Mouse (Mus musculus): ENCODE data around the gene Lhx2. TPM values are rescaled to one million over a fixed set of nuclear protein-coding genes. Genes with fewer than 3 reads are reported as not detected.

Lhx2 gene
- polyA plus RNA-seq, 1 experiment, result 0.32 TPM

DNA sequence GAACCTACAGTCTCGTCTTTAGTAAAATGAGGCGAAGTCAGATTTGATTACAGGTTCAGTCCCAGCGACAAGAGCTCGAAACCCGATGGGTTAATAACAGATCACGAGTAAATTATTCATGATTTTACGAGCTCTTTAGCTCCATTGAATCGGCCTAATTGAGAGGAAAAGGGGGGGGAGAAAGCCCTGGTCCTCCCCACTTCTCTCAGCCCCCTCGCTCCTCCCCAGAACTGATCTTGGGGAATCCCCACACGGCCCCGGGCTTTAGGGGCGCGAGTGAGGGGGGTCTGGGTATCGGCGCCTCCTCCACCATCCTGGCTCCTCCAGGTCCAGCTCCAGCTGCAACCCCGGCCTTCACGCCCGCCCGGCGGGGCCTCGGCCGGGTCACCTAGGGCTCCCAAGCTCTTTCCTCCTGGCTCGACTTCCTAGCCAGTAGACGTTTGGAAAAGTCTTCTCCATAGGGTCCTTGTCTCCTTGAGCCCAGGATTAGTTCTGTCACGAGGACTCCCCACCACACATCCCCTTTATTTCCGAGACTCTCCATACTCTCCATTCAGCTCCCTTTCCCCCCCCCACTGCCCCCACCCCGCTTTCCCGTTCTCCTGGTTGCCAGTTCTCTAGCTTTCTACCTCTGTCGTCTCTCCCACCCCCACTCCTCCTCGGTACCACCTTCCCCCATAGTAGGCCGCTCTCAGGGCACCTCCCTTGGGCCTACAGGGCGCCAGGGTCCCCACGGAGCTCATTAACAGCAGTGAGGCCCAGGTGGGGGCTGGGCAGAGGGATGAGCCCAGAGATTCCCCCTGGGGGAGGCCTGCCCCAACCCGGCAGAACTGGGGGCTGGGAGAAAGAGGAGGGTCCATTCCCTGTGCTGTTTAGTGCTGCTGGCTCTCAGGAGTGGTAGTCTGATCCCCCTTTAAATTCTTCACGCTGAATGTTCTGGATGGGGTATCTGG is 18.5 kb downstream of the Lhx2 start:
- Histone ChIP-seq H3K27ac (ENCODE audit: insufficient read depth, low read depth, low read length) (no peak overlapping the region), H3K4me1 (ENCODE audit: control insufficient read depth, insufficient read depth, low read length) (no peaks in the 10 kb centered on the region), H3K4me3 (ENCODE audit: insufficient read depth, low read length) (peak overlapping the region; percentile 40)
- TF ChIP-seq CTCF (IDR thresholded peaks at IDR 0.05; ENCODE audit: low read depth, low read length), result no peak
- no peak for TF ChIP-seq POLR2A (IDR thresholded peaks at IDR 0.05; ENCODE audit: borderline replicate concordance, low read depth, low read length)

GRCm38 (mm10) chr2:38358611-38359010 is 19.5 kb downstream of the Lhx2 start:
- Histone ChIP-seq H3K27ac (ENCODE audit: insufficient read depth, low read depth, low read length) (no peak overlapping the region), H3K4me3 (ENCODE audit: insufficient read depth, low read length) (no peak overlapping the region), H3K4me1 (ENCODE audit: control insufficient read depth, insufficient read depth, low read length) (no peaks in the 10 kb centered on the region)
- TF ChIP-seq CTCF (IDR thresholded peaks at IDR 0.05; ENCODE audit: low read depth, low read length) (no peak), POLR2A (IDR thresholded peaks at IDR 0.05; ENCODE audit: borderline replicate concordance, low read depth, low read length) (no peak)

GRCm38 (mm10) chr2:38359186-38359585 is 20.1 kb downstream of the Lhx2 start:
- Histone ChIP-seq H3K4me1 (ENCODE audit: control insufficient read depth, insufficient read depth, low read length) (no peaks in the 10 kb centered on the region), H3K4me3 (ENCODE audit: insufficient read depth, low read length) (no peak overlapping the region), H3K27ac (ENCODE audit: insufficient read depth, low read depth, low read length) (no peak overlapping the region)
- no peak for TF ChIP-seq POLR2A (IDR thresholded peaks at IDR 0.05; ENCODE audit: borderline replicate concordance, low read depth, low read length)
- no peak for TF ChIP-seq CTCF (IDR thresholded peaks at IDR 0.05; ENCODE audit: low read depth, low read length)

- TF ChIP-seq CTCF (IDR thresholded peaks at IDR 0.05; ENCODE audit: low read depth, low read length) (no peak), POLR2A (IDR thresholded peaks at IDR 0.05; ENCODE audit: borderline replicate concordance, low read depth, low read length) (no peak)
Measured at GRCm38 (mm10) chr2:38359811-38360210, 20.7 kb downstream of the Lhx2 start.

DNA sequence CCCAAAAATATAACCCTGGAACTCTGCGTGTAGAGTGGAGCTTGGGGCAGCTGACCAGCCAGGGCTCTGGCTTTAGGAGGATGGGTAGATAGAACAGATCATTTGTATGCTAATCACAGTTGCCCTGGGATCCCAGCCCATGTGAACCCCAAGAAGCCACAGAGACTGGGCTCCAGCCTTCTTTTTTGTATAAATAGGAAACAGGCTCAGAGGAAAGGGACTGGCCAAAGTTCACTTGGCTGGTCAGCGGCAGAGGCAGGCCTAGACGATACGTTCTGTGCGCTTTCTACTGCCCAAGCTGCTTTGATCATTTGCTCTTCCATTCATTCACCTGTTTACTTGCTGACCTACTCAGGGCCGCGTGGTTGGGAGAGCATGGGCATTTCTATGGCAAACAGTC is 27.1 kb downstream of the Lhx2 start:
- TF ChIP-seq POLR2A (IDR thresholded peaks at IDR 0.05; ENCODE audit: borderline replicate concordance, low read depth, low read length) (no peak), CTCF (IDR thresholded peaks at IDR 0.05; ENCODE audit: low read depth, low read length) (no peak)
- Histone ChIP-seq H3K4me1 (ENCODE audit: control insufficient read depth, insufficient read depth, low read length) (no peaks in the 10 kb centered on the region), H3K27ac (ENCODE audit: insufficient read depth, low read depth, low read length) (no peak overlapping the region), H3K4me3 (ENCODE audit: insufficient read depth, low read length) (no peak overlapping the region)

More at GRCm38 (mm10) chr2:38359811-38360210, 20.7 kb downstream of the Lhx2 start:
- Histone ChIP-seq H3K27ac (ENCODE audit: insufficient read depth, low read depth, low read length) (no peak overlapping the region), H3K4me3 (ENCODE audit: insufficient read depth, low read length) (no peak overlapping the region), H3K4me1 (ENCODE audit: control insufficient read depth, insufficient read depth, low read length) (no peaks in the 10 kb centered on the region)

GRCm38 (mm10) chr2:38367023-38367422 is 27.9 kb downstream of the Lhx2 start:
- TF ChIP-seq POLR2A (IDR thresholded peaks at IDR 0.05; ENCODE audit: borderline replicate concordance, low read depth, low read length), result no peak
- no peak overlapping the region for H3K4me3 ChIP-seq (ENCODE audit: insufficient read depth, low read length)
- H3K27ac ChIP-seq (ENCODE audit: insufficient read depth, low read depth, low read length), result no peak overlapping the region
- H3K4me1 ChIP-seq (ENCODE audit: control insufficient read depth, insufficient read depth, low read length), result no peaks in the 10 kb centered on the region

DNA sequence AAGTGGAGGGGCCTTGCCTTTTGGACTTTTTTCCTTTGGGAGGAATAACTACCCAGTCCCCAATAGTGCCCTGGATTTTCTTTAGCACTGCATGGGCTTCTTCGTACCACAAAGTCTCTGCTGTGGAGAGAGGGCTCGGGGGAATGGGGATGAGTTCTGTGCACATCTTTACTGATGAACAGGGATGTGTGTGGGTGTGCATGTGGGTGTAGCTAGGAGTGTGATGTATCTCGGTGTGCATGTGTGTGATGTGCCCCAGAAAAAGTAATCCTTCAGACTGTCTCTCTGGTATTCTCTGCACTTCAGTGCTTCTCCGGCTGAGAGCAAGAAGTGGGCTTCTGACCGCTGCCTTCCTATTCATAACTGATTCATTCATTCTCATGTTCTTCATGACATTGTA is 28.8 kb downstream of the Lhx2 start:
- no peak for TF ChIP-seq CTCF (IDR thresholded peaks at IDR 0.05; ENCODE audit: low read depth, low read length)
- no peak for TF ChIP-seq POLR2A (IDR thresholded peaks at IDR 0.05; ENCODE audit: borderline replicate concordance, low read depth, low read length)

GRCm38 (mm10) chr2:38368746-38369330 is 29.8 kb downstream of the Lhx2 start:
- H3K27ac ChIP-seq (ENCODE audit: insufficient read depth, low read depth, low read length), result no peak overlapping the region
- no peaks in the 10 kb centered on the region for H3K4me1 ChIP-seq (ENCODE audit: control insufficient read depth, insufficient read depth, low read length)
- no peak for TF ChIP-seq POLR2A (IDR thresholded peaks at IDR 0.05; ENCODE audit: borderline replicate concordance, low read depth, low read length)
- TF ChIP-seq CTCF (IDR thresholded peaks at IDR 0.05; ENCODE audit: low read depth, low read length), result no peak
- H3K4me3 ChIP-seq (ENCODE audit: insufficient read depth, low read length), result peak overlapping the region; percentile 32; the same call in 1 of the 2 replicates

More for the DNA sequence above, 28.8 kb downstream of the Lhx2 start:
- Histone ChIP-seq H3K4me1 (ENCODE audit: control insufficient read depth, insufficient read depth, low read length) (no peaks in the 10 kb centered on the region), H3K4me3 (ENCODE audit: insufficient read depth, low read length) (no peak overlapping the region), H3K27ac (ENCODE audit: insufficient read depth, low read depth, low read length) (no peak overlapping the region)

- no peak overlapping the region for H3K27ac ChIP-seq (ENCODE audit: insufficient read depth, low read depth, low read length)
- TF ChIP-seq POLR2A (IDR thresholded peaks at IDR 0.05; ENCODE audit: borderline replicate concordance, low read depth, low read length) (no peak), CTCF (IDR thresholded peaks at IDR 0.05; ENCODE audit: low read depth, low read length) (peak; percentile 97)
- no peaks in the 10 kb centered on the region; the same call in 1 of the 2 replicates for H3K4me1 ChIP-seq (ENCODE audit: control insufficient read depth, insufficient read depth, low read length)
- H3K4me3 ChIP-seq (ENCODE audit: insufficient read depth, low read length), result no peak overlapping the region
Measured at GRCm38 (mm10) chr2:38375606-38376304, 36.7 kb downstream of the Lhx2 start.
